Mouse (Mus musculus): ENCODE measurements around the gene Oas1h. TPM values are rescaled to one million over a fixed set of nuclear protein-coding genes. Genes with fewer than 3 reads are reported as not detected.
"Not testable (repeated sequence)": the region's sequence is repeated elsewhere in the genome, so short reads cannot be mapped to it uniquely, and the experiment has no call there.

Oas1h gene
- polyA plus RNA-seq, 1 experiment from 2014 or later: not detected

- not testable (repeated sequence) for DNase-seq (ENCODE audit: low spot score); H3K4me3 ChIP-seq; H3K27ac ChIP-seq (replicated peaks); H3K36me3 ChIP-seq; H3K27me3 ChIP-seq (ENCODE audit: low read depth, poor library complexity, severe bottlenecking); H3K4me1 ChIP-seq; H3K9me3 ChIP-seq (replicated peaks)
- WGBS: 52% methylated on average over 8 of the region's 8 CpGs
Measured at GRCm38 (mm10) chr5:120914204-120914603, 53.0 kb downstream of the Oas1h start, which contains the start of gene Oas1d. Gene Oas1d, plus strand, starts transcription at chr5:120914536.

- DNase-seq (ENCODE audit: low spot score); H3K36me3 ChIP-seq; H3K9me3 ChIP-seq (replicated peaks); H3K27ac ChIP-seq (replicated peaks); H3K4me3 ChIP-seq; H3K27me3 ChIP-seq (ENCODE audit: low read depth, poor library complexity, severe bottlenecking); H3K4me1 ChIP-seq: not testable (repeated sequence)
- 68% methylated on average over 2 of the region's 2 CpGs for WGBS
Measured at GRCm38 (mm10) chr5:120919156-120919935, 58.1 kb downstream of the Oas1h start.

DNA sequence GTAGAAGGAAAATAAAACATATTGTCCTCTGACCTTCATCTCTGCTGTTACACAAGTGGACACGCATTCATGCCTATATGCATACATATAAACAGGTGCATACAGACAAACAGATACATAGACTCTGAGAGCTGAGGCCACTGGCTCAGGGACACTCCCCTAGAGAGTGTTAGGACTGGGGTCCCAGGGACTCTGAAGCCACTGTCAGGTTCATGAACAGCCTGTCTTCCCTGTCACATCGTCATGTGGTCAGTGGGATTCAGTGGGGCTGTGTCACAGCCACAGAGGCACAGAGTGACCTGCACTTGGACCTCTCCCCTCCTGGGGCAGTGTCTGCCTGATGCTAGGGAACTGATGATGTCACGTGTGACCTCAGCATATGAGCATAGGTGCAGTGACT, 59.1 kb downstream of the Oas1h start:
- H3K27me3 ChIP-seq (ENCODE audit: low read depth, poor library complexity, severe bottlenecking): no peaks in the 10 kb centered on the region
- H3K27ac ChIP-seq (replicated peaks): no peak overlapping the region
- no peaks in the 10 kb centered on the region for H3K36me3 ChIP-seq
- WGBS: 80% methylated on average over 3 of the region's 3 CpGs
- H3K9me3 ChIP-seq (replicated peaks): no peaks in the 10 kb centered on the region
- no peak for DNase-seq (ENCODE audit: low spot score)
- H3K4me1 ChIP-seq: no peaks in the 10 kb centered on the region
- no peak overlapping the region for H3K4me3 ChIP-seq

Small RNA genes within 50 kb of the gene (microRNA-seq; reads per million reads assigned to microRNA genes)
- gene Gm22907: not detected

Other genes with a start within 250 kb of the Oas1h start
- 16.0 and 16.2 TPM in 2 replicates for gene Rita1, start 248.8 kb upstream of the Oas1h start, polyA plus RNA-seq (2016; fragmentation: Nextera tagmentation; extraction: Ambion mirVana)
- 59.4 and 59.7 TPM in 2 replicates for gene Ddx54, start 248.7 kb upstream of the Oas1h start, polyA plus RNA-seq (2016; fragmentation: Nextera tagmentation; extraction: Ambion mirVana)
- not detected in 2 replicates for gene Cfap73, start 227.2 kb upstream of the Oas1h start, polyA plus RNA-seq (2016; fragmentation: Nextera tagmentation; extraction: Ambion mirVana)
- 0.10 and 0.21 TPM in 2 replicates for gene Rasal1, start 212.6 kb upstream of the Oas1h start, polyA plus RNA-seq (2016; fragmentation: Nextera tagmentation; extraction: Ambion mirVana)
- 2.2 and 4.8 TPM in 2 replicates for gene Dtx1, start 149.5 kb upstream of the Oas1h start, polyA plus RNA-seq (2016; fragmentation: Nextera tagmentation; extraction: Ambion mirVana)
- gene Oas2, start 111.6 kb upstream of the Oas1h start, polyA plus RNA-seq (2016; fragmentation: Nextera tagmentation; extraction: Ambion mirVana): 0.09 TPM in 1 of 2 replicates, not detected in the other
- 0.02 and 0.10 TPM in 2 replicates for gene Oas3, start 83.8 kb upstream of the Oas1h start, polyA plus RNA-seq (2016; fragmentation: Nextera tagmentation; extraction: Ambion mirVana)
- 0.11 TPM in 1 of 2 replicates, not detected in the other for gene Oas1e, start 65.9 kb upstream of the Oas1h start, polyA plus RNA-seq (2016; fragmentation: Nextera tagmentation; extraction: Ambion mirVana)
- 0.16 and 0.26 TPM in 2 replicates for gene Oas1c, start 48.9 kb upstream of the Oas1h start, polyA plus RNA-seq (2016; fragmentation: Nextera tagmentation; extraction: Ambion mirVana)
- gene Oas1f, start 14.1 kb upstream of the Oas1h start, polyA plus RNA-seq (2016; fragmentation: Nextera tagmentation; extraction: Ambion mirVana): not detected in 2 replicates
- gene Oas1g, start 26.2 kb downstream of the Oas1h start, polyA plus RNA-seq (2016; fragmentation: Nextera tagmentation; extraction: Ambion mirVana): not detected in 2 replicates
- gene Oas1a, start 46.1 kb downstream of the Oas1h start, polyA plus RNA-seq (2016; fragmentation: Nextera tagmentation; extraction: Ambion mirVana): 0.36 and 0.76 TPM in 2 replicates
- gene Oas1d, start 53.1 kb downstream of the Oas1h start, polyA plus RNA-seq (2016; fragmentation: Nextera tagmentation; extraction: Ambion mirVana): not detected in 2 replicates
- 0.10 and 0.47 TPM in 2 replicates for gene Rph3a, start 148.7 kb downstream of the Oas1h start, polyA plus RNA-seq (2016; fragmentation: Nextera tagmentation; extraction: Ambion mirVana)

Data from midbrain, embryonic 10.5 days (tissue).